Mouse (Mus musculus) myocyte (in vitro differentiated cells): ENCODE results near the gene Spi1.

Source experiments
- CEBPB ChIP-seq: IDR thresholded peaks from 2 replicates; pipeline ENCODE4 v1.6.1; 2011; ENCODE audit warnings: mild to moderate bottlenecking, moderate library complexity; ENCODE audit not compliant: poor library complexity, insufficient read depth, severe bottlenecking
- E2F4 ChIP-seq: IDR thresholded peaks from one replicate; pipeline ENCODE4 v1.6.1; 2011; ENCODE audit warnings: mild to moderate bottlenecking, control low read depth, moderate library complexity; ENCODE audit not compliant: insufficient read depth
- MAX ChIP-seq: IDR thresholded peaks from one replicate; pipeline ENCODE4 v1.6.1; 2011; ENCODE audit warnings: low read depth, mild to moderate bottlenecking, control low read depth
- MYOD1 ChIP-seq, 3 experiments: IDR thresholded peaks; one replicate each; pipeline ENCODE4 v1.6.1; 2011; ENCODE audit warnings: control low read depth in 2 of 3, low read depth in 2 of 3, mild to moderate bottlenecking in 2 of 3, moderate library complexity in 1 of 3; ENCODE audit not compliant: insufficient read length in 2 of 3, control insufficient read depth in 1 of 3
- MYOG ChIP-seq, 3 experiments: IDR thresholded peaks; one replicate each; pipeline ENCODE4 v1.6.1; 2011; ENCODE audit warnings: control low read depth in 2 of 3, low read depth in 2 of 3, mild to moderate bottlenecking in 2 of 3; ENCODE audit not compliant: insufficient read length in 2 of 3, control insufficient read depth in 1 of 3, insufficient read depth in 1 of 3
- POLR2A ChIP-seq: IDR thresholded peaks from one replicate; pipeline ENCODE4 v1.6.1; 2011; ENCODE audit warnings: low read depth, mild to moderate bottlenecking, control low read depth, moderate library complexity; ENCODE audit not compliant: insufficient read length
- POLR2AphosphoS2 ChIP-seq: IDR thresholded peaks from one replicate; pipeline ENCODE4 v1.6.1; 2011; ENCODE audit warnings: low read depth, control low read depth; ENCODE audit not compliant: insufficient read length
- REST ChIP-seq: IDR thresholded peaks from one replicate; pipeline ENCODE4 v1.6.1; 2011; ENCODE audit warnings: mild to moderate bottlenecking, control low read depth, moderate library complexity; ENCODE audit not compliant: insufficient read depth, insufficient read length
- SRF ChIP-seq: IDR thresholded peaks from one replicate; pipeline ENCODE4 v1.6.1; 2011; ENCODE audit warnings: low read depth; ENCODE audit not compliant: control insufficient read depth, insufficient read length
- TCF12 ChIP-seq: IDR thresholded peaks from one replicate; pipeline ENCODE4 v1.6.1; 2011; ENCODE audit warnings: mild to moderate bottlenecking, control low read depth; ENCODE audit not compliant: poor library complexity, insufficient read depth, severe bottlenecking
- TCF3 ChIP-seq: IDR thresholded peaks from one replicate; pipeline ENCODE4 v1.6.1; 2011; ENCODE audit warnings: low read depth, control low read depth; ENCODE audit not compliant: insufficient read length
- USF1 ChIP-seq: IDR thresholded peaks from one replicate; pipeline ENCODE4 v1.6.1; 2011; ENCODE audit warnings: low read depth, mild to moderate bottlenecking, control low read depth, moderate library complexity

- TF ChIP-seq MAX = no peak
- no peak for TF ChIP-seq POLR2A
- TF ChIP-seq REST = no peak
- no peak for TF ChIP-seq USF1
- no peak for TF ChIP-seq POLR2AphosphoS2
- TF ChIP-seq TCF12 = no peak
- no peak for TF ChIP-seq SRF
- no peak for TF ChIP-seq E2F4
- TF ChIP-seq MYOG (IDR thresholded peaks at IDR 0.05; ENCODE audit: control insufficient read depth in 1 of 3, insufficient read depth in 1 of 3, insufficient read length in 2 of 3, low read depth in 2 of 3) = no peak
- TF ChIP-seq MYOD1 (IDR thresholded peaks at IDR 0.05; ENCODE audit: control insufficient read depth in 1 of 3, insufficient read length in 2 of 3, low read depth in 2 of 3) = no peak
- no peak for TF ChIP-seq CEBPB
- TF ChIP-seq TCF3 = no peak
These were observed 6.8 kb downstream of the Spi1 start for GRCm38 (mm10) chr2:91088987-91089386.
